Mouse (Mus musculus): ENCODE data around the gene Nkain1. TPM values are rescaled to one million over a fixed set of nuclear protein-coding genes. Genes with fewer than 3 reads are reported as not detected.

Gene Nkain1
- polyA plus RNA-seq (2012; rRNA removed), result 0.33 and 0.40 TPM in 2 replicates

GRCm38 (mm10) chr4:130574048-130574413, at the start of gene Nkain1:
Gene Nkain1, minus strand, starts transcription at chr4:130574173.

Other genes starting within 250 kb of the Nkain1 start
- gene Zcchc17, start 214.2 kb downstream of the Nkain1 start, polyA plus RNA-seq (2012; rRNA removed), result 20.1 and 21.8 TPM in 2 replicates
- gene Snrnp40, start 214.0 kb downstream of the Nkain1 start, polyA plus RNA-seq (2012; rRNA removed), result 47.5 and 53.9 TPM in 2 replicates
- gene Pum1, start 89.1 kb upstream of the Nkain1 start, polyA plus RNA-seq (2012; rRNA removed), result 16.3 and 19.7 TPM in 2 replicates
- gene Sdc3, start 218.4 kb upstream of the Nkain1 start, polyA plus RNA-seq (2012; rRNA removed), result 6.8 and 8.0 TPM in 2 replicates